Mouse (Mus musculus): ENCODE data around the gene Cfap100.

DNA sequence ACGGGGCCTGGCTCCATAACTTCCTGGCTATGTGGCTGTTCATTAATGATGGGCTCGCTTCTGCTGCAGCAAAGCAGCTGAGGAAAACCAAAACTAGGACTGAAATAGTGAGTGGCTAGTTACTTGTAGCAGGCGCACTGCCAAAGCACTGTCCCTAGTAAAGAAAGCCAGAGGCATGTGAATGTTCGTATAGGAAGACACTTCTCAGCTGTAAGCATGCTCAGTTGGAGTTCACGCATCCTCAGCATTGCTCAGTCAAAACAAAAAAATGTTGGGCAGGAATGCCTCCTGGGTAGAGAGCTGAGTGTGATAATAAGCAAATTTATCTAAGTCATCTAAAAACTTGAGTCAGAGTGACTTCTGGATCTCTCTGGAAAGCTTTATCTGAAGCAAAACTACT is 70.5 kb downstream of the Cfap100 start:
- TF ChIP-seq CTCF (IDR thresholded peaks at IDR 0.05; ENCODE audit: low read depth) (no peak), EP300 (IDR thresholded peaks at IDR 0.05; ENCODE audit: low read depth) (no peak)

Data from liver, postnatal 0 days (tissue).